Mouse (Mus musculus): Measurements from ENCODE around the gene Krtap1-4.
"Not testable (repeated sequence)": the region's sequence is repeated elsewhere in the genome, so short reads cannot be mapped to it uniquely, and the experiment has no call there.

Gene Krtap1-4

DNA sequence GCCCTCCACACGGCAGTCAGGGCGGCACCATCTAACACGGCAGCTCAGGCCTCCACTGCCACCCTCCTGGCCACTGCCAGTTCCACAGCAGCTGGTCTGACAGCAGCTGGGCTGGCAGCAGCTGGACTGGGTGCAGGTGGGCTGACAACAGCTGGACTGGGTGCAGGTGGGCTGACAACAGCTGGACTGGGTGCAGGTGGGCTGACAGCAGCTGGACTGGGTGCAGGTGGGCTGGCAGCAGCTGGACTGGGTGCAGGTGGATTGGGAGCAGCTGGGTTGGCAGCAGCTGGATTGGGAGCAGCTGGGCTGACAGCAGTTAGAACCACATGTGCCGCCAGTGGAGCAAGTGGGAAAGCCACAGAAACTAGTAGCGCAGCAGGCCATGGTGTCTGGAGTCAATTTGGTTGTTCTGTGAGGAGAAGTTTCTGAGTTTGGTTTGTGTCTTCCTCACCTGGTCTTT lies at the start of gene Krtap1-4:
Gene Krtap1-4 (minus strand): TSS at position 410 of the 460 bp plus-strand sequence.
- DNase-seq (ENCODE audit: low read depth, low spot score) = no peak

- DNase-seq (ENCODE audit: low read depth, low spot score) = no peak
Measured at GRCm38 (mm10) chr11:99630890-99631289, 47.4 kb upstream of the Krtap1-4 start.

DNA sequence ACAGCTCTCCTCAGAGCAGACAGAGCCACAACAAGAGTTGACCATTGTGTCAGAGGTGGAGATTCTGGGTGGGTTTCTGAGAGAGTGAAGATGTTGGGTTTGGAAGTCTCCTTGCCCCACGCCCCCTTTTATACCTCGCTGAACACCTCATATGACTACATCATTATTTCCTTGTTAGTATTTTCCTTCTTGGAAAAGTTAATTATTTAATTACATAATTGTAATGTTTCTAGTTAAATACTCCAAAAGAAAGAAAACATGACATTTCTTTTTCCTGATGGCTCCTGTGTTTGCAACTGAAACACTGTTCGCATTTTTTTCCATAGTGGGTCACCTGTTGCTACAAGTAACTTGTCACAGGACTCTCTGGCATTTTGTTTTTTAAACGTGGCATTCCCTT lies 44.7 kb upstream of the Krtap1-4 start, which contains the start of gene Krtap4-1:
Gene Krtap4-1 (minus strand): TSS at position 101 of the 400 bp plus-strand sequence.
- DNase-seq (ENCODE audit: low read depth, low spot score) = no peak

GRCm38 (mm10) chr11:99620335-99620734 lies 36.9 kb upstream of the Krtap1-4 start, which contains the start of gene Gm11562:
Gene Gm11562 (minus strand): TSS chr11:99620435.
- no peak for DNase-seq (ENCODE audit: low read depth, low spot score)

- DNase-seq (ENCODE audit: low read depth, low spot score) = no peak
Measured at GRCm38 (mm10) chr11:99614796-99615363, 31.4 kb upstream of the Krtap1-4 start, which contains the start of gene Krtap2-4. Gene Krtap2-4 (minus strand): TSS chr11:99614846.

DNA sequence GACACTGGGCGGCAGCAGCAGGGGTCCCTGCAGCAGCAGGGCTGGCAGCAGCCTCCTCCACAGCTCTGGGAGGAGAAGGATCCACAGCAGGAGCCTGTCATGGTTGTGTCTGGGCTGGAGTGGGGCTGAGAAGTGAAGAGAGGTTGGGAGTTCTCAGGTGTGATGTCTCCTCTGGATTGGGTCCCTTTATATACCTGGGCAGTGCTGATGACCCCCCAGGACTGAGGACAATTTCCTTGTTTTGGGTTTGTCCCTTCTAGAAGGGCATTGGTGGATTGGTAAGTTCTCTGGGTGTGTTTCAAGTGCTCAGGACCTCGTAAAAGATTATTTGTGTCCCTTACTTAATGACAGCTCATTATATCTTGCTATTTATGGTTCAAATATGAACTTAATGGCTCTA lies 26.6 kb upstream of the Krtap1-4 start, which contains the start of gene Gm11937:
Gene Gm11937 (minus strand): TSS at position 101 of the 400 bp plus-strand sequence.
- DNase-seq (ENCODE audit: low read depth, low spot score) = not testable (repeated sequence)

DNA sequence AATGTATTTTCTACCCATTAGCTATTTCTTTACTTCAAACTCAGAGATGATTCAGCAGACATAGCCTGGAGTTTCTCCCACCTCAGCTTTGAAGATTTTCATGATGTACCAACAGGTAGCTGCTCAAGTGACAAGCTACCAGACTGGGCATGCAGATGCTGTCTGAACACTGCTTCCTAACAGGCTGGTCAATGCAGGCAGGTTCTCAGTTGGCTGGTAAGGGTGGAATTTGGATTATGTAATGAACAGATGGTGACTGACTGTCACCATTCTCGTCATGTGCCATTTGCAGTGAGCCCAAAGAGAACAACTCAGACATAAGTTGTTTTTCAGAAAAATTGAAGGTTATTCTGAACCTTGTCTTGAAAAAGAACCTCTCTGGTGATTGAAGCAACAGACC lies 25.7 kb upstream of the Krtap1-4 start:
- DNase-seq (ENCODE audit: low read depth, low spot score) = no peak

DNA sequence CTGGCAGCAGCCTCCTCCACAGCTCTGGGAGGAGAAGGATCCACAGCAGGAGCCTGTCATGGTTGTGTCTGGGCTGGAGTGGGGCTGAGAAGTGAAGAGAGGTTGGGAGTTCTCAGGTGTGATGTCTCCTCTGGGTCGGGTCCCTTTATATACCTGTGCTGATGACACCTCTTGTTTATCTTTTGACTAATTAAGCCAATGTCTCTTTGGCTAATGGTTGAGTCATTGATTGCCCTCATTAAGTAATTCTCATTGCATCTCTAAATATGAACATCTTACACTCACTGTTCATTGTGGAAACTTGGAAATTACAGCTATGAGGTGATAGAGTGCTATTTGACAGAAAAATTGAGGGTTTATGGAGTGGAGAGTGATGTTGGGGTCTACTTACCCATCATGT lies 19.8 kb upstream of the Krtap1-4 start, which contains the start of gene Gm11938:
Gene Gm11938 (minus strand): TSS at position 101 of the 400 bp plus-strand sequence.
- not testable (repeated sequence) for DNase-seq (ENCODE audit: low read depth, low spot score)

DNA sequence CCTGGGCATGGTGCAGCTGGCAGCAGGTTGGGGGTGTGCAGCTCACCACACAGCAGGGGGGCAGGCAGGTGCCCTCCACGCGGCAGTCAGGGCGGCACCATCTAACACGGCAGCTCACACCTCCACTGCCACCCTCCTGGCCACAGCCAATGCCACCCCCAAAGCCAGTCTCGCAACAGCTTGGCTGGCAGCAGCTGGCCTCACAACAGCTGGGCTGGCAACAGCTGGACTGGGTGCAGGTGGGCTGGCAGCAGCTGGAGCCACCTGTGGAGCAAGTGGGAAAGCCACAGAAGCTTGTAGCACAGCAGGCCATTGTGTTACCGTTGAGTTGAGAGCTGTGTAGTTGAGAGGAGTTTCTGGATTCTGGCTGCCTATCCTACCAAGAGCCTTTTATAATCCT lies 14.3 kb upstream of the Krtap1-4 start, which contains the start of gene Krtap9-3:
Gene Krtap9-3 (minus strand): TSS at position 364 of the 400 bp plus-strand sequence.
- DNase-seq (ENCODE audit: low read depth, low spot score) = not testable (repeated sequence)

DNA sequence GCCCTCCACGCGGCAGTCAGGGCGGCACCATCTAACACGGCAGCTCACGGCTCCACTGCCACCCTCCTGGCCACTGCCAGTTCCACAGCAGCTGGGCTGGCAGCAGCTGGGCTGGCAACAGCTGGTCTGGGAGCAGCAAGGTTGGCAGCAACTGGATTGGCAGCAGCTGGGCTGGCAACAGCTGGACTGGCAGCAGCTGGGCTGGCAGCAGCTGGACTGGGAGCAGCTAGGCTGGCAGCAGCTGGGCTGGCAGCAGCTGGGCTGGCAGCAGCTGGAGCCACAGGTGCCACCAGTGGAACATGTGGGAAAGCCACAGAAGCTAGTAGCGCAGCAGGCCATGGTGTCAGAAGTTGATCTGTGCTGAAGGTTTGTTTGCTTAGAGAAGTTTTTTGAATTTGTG lies 7.5 kb upstream of the Krtap1-4 start, which contains the start of gene Krtap1-3:
Gene Krtap1-3 (minus strand): TSS at position 359 of the 400 bp plus-strand sequence.
- DNase-seq (ENCODE audit: low read depth, low spot score) = no peak

- no peak for DNase-seq (ENCODE audit: low read depth, low spot score)
Measured at GRCm38 (mm10) chr11:99585096-99585495, 1.6 kb upstream of the Krtap1-4 start.

- DNase-seq (ENCODE audit: low read depth, low spot score) = no peak
Measured at GRCm38 (mm10) chr11:99581564-99581963, 1.9 kb downstream of the Krtap1-4 start.

DNA sequence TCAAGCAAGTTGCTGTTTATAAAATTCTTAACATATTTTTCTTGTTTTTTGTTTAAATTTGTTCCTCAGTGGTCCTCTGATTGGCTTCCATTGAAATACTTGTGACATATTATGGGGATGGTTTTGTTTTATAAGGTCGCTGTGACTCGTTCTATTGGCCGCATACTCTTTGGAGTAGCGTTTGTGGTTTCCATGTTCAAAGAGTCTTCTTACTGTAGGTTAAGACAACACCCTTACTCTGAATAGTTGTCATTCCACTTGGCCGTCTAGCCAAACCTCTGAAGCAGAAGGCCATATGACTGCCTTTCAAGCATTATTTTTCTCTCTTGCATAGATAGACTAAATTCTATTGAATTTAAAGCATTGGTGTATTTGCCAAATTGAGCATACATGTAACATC lies 2.4 kb downstream of the Krtap1-4 start:
- DNase-seq (ENCODE audit: low read depth, low spot score) = no peak

GRCm38 (mm10) chr11:99580636-99581035 lies 2.8 kb downstream of the Krtap1-4 start, which contains the start of gene Krtap1-5:
Gene Krtap1-5 (minus strand): TSS chr11:99581016.
- no peak for DNase-seq (ENCODE audit: low read depth, low spot score)

DNA sequence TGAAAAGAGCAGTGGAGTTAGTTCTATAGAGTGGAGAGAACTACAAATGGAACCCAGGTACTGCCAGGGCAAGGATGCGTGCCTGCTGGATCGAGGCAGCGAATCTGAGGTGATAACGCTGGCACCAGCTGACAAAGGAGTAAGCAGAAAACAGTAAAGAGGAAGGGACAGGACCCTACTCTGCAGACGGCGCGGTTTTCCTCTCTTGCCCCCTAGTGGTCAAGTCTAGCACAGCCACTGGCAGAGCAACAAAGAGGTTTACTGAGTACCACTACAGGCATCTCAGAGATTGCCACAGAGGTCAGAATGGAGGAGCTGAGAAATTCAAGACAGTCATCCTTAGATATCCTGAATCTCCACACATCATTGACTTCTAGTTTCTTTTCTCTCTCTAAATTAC lies 9.3 kb downstream of the Krtap1-4 start:
- DNase-seq (ENCODE audit: low read depth, low spot score) = peak; percentile 58

GRCm38 (mm10) chr11:99573164-99573563 lies 10.3 kb downstream of the Krtap1-4 start:
- DNase-seq (ENCODE audit: low read depth, low spot score) = no peak

GRCm38 (mm10) chr11:99566530-99566929 lies 16.9 kb downstream of the Krtap1-4 start, which contains the start of gene Krtap3-1:
Gene Krtap3-1 (minus strand): TSS chr11:99566630.
- DNase-seq (ENCODE audit: low read depth, low spot score) = no peak

DNA sequence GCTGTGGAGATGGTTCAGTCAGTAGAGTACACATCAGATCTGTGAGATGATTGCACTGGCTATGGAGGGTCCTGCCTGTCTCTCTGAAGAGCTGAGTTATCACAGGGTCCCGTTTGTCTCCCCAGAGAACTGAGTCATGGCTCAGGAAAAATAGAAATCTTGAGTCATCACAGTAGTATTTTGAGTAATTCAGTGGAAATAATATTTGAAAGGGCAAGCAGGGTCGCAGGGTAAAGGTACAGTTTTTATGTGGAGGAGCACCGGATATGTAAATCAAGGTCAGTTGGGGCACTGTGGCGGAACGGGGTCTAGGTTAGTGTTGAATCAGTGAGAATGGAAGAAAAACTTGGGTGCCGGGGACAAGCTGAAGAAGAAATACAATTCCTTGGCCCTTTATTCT lies 20.9 kb downstream of the Krtap1-4 start:
- no peak for DNase-seq (ENCODE audit: low read depth, low spot score)

DNA sequence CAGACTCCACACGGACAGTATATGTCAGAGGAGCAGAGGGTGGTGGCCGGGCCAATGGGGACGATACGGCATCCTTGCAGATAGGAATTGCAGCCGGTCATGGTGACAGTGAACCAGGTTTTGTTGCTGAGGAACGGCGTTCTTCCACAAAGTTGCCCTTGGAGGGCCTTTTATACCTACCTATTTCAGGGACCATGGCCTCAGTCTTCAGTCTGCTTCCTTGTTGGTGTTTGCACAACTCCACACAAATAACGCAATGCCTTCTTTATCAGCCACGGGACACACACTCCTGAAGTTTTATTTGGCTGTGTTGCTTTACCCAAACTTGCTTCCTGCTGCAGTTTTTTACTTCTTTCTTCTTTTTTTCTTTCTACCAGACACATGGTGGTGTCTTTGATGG lies 24.1 kb downstream of the Krtap1-4 start, which contains the start of gene Gm11939:
Gene Gm11939 (minus strand): TSS at position 101 of the 400 bp plus-strand sequence.
- DNase-seq (ENCODE audit: low read depth, low spot score) = no peak

DNA sequence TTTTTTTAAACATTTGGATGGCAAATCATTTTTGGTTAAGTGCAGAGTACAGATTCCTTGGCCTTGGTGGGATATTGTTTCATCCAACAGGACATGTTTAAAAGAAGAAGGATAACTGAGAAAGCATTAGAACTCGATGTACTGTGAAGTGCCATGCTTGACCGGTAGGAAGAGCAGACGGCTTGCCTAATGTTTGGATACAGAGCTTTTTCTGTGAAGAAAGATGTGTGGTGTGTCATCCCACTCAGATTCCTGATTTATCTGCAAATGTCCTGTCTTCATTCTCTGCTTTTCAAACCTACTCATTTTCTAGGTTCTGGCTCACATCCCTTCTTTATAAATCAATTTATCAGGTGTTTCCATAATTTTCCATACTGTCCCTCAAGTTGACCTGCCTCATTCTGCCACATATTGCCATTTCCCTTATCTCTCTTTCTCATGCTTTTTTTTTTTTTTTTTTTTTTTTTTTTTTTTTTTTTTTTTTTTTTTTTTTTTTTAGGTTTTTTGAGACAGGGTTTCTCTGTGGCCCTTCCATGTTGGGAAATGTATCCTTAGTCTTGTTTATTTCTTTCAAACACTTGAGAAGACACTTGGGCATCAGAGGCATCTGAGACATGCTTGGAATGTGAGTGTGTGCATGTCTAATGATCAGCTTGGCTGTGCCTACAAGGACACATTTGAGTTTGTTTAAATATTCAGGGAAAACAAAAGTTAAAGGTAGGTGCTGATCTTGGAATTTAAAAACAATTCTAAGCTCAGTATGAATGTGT lies 25.3 kb downstream of the Krtap1-4 start:
- DNase-seq (ENCODE audit: low read depth, low spot score) = no peak

GRCm38 (mm10) chr11:99556753-99557152 lies 26.7 kb downstream of the Krtap1-4 start, which contains the start of gene Krtap3-2:
Gene Krtap3-2 (minus strand): TSS chr11:99556853.
- DNase-seq (ENCODE audit: low read depth, low spot score) = no peak

DNA sequence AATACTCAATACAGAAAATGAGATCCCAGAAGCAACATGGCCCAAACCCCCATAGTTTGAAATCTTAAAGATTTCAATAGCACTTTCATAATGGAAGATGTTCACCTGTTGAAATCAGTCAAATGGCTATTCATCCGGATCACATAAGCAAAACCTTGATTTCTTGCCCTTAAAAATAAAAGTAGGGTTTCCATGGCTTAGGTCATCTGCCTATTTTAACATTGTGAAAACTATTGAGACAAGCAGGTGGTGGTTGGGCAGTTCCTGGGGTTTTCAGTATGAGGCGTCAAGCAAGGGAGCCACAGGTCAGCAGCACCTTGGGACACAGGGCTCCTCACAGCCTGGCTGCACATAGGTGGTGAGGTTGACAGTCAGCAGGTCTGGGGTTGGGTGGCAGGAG lies 27.3 kb downstream of the Krtap1-4 start:
- DNase-seq (ENCODE audit: low read depth, low spot score) = no peak
